Mouse (Mus musculus) liver, adult 2 months (tissue): ENCODE results near the gene Icam1.

ENCODE experiments used
- CTCF ChIP-seq: fragments of 200-500 bp; IDR thresholded peaks from 2 replicates; pipeline ENCODE4 v1.5.1; 2011; ENCODE audit warnings: low read depth, low read length, control low read depth
- POLR2A ChIP-seq: fragments of 200-500 bp; IDR thresholded peaks from 2 replicates; pipeline ENCODE4 v1.6.1; 2011; ENCODE audit warnings: low read length, control low read depth; ENCODE audit not compliant: insufficient read depth; ENCODE audit errors: extremely low read depth

GRCm38 (mm10) chr9:20979769-20980168, 36.0 kb upstream of the Icam1 start:
- TF ChIP-seq POLR2A (no peak), CTCF (no peak)
